Mouse (Mus musculus): ENCODE results near the gene Bscl2. TPM values are rescaled to one million over a fixed set of nuclear protein-coding genes. Genes with fewer than 3 reads are reported as not detected.

Bscl2 gene
- total RNA-seq (2022): 100 to 1,000 TPM in 3 of 4 experiments, 10 to 100 TPM in 1; 98.1 to 115 (median 106) TPM

- DNase-seq (ENCODE audit: low spot score in 2 of 2): peak; percentile 87 to 89
Measured at GRCm38 (mm10) chr19:8837251-8837791, at the start of gene Bscl2. TSS of gene Bscl2 (plus strand) at chr19:8837467.

GRCm38 (mm10) chr19:8788521-8788920, 48.7 kb upstream of the Bscl2 start:
- no peak for DNase-seq (ENCODE audit: low spot score in 2 of 2)

- peak in 1 of 2 experiments; percentile 43 for DNase-seq (ENCODE audit: low spot score in 2 of 2)
Measured at GRCm38 (mm10) chr19:8789171-8789570, 48.1 kb upstream of the Bscl2 start.

- DNase-seq (ENCODE audit: low spot score in 2 of 2): no peak
Measured at GRCm38 (mm10) chr19:8790171-8790570, 47.1 kb upstream of the Bscl2 start.

- DNase-seq (ENCODE audit: low spot score in 2 of 2): peak; percentile 88 to 89
Measured at GRCm38 (mm10) chr19:8798264-8798946, 38.9 kb upstream of the Bscl2 start, which contains the start of gene Polr2g. TSS of gene Polr2g (minus strand) at chr19:8798577.

GRCm38 (mm10) chr19:8798947-8799315, 38.3 kb upstream of the Bscl2 start:
- no peak for DNase-seq (ENCODE audit: low spot score in 2 of 2)

GRCm38 (mm10) chr19:8802130-8802821, 35.0 kb upstream of the Bscl2 start, which contains the start of gene Zbtb3:
TSS of gene Zbtb3 (plus strand) at chr19:8802555.
- peak; percentile 96 to 98 for DNase-seq (ENCODE audit: low spot score in 2 of 2)

GRCm38 (mm10) chr19:8803204-8803780, 34.0 kb upstream of the Bscl2 start:
- no peak for DNase-seq (ENCODE audit: low spot score in 2 of 2)

- DNase-seq (ENCODE audit: low spot score in 2 of 2): no peak
Measured at GRCm38 (mm10) chr19:8803879-8804660, 33.2 kb upstream of the Bscl2 start.

- DNase-seq (ENCODE audit: low spot score in 2 of 2): no peak
Measured at GRCm38 (mm10) chr19:8806810-8807209, 30.5 kb upstream of the Bscl2 start.

GRCm38 (mm10) chr19:8815812-8816211, 21.5 kb upstream of the Bscl2 start:
- DNase-seq (ENCODE audit: low spot score in 2 of 2): no peak

GRCm38 (mm10) chr19:8817001-8817400, 20.3 kb upstream of the Bscl2 start:
- DNase-seq (ENCODE audit: low spot score in 2 of 2): no peak

- DNase-seq (ENCODE audit: low spot score in 2 of 2): no peak
Measured at GRCm38 (mm10) chr19:8818301-8818798, 18.9 kb upstream of the Bscl2 start.

- DNase-seq (ENCODE audit: low spot score in 2 of 2): peak; percentile 97 to 98
Measured at GRCm38 (mm10) chr19:8818801-8819595, 18.3 kb upstream of the Bscl2 start, which contains the start of gene Ttc9c. TSS of gene Ttc9c (minus strand) at chr19:8819333.

- DNase-seq (ENCODE audit: low spot score in 2 of 2): peak; percentile 98 to 99
Measured at GRCm38 (mm10) chr19:8819596-8820423, 17.5 kb upstream of the Bscl2 start, which contains the start of gene Hnrnpul2. TSS of gene Hnrnpul2 (plus strand) at chr19:8820010.

- DNase-seq (ENCODE audit: low spot score in 2 of 2): no peak
Measured at GRCm38 (mm10) chr19:8820424-8820956, 16.8 kb upstream of the Bscl2 start.

- DNase-seq (ENCODE audit: low spot score in 2 of 2): no peak
Measured at GRCm38 (mm10) chr19:8821146-8821545, 16.1 kb upstream of the Bscl2 start.

- no peak for DNase-seq (ENCODE audit: low spot score in 2 of 2)
Measured at GRCm38 (mm10) chr19:8822696-8823095, 14.6 kb upstream of the Bscl2 start.

- DNase-seq (ENCODE audit: low spot score in 2 of 2): no peak
Measured at GRCm38 (mm10) chr19:8829660-8830059, 7.6 kb upstream of the Bscl2 start, which contains the start of gene AC129217.1. TSS of gene AC129217.1 (plus strand) at chr19:8829773.

Data from layer of hippocampus, adult 8-10 months (tissue).